Mouse (Mus musculus) MEL (cell line): ENCODE results near the gene Ppp1r11. TPM values are rescaled to one million over a fixed set of nuclear protein-coding genes. Genes with fewer than 3 reads are reported as not detected.

Source experiments
- DNase-seq: peaks from one replicate; pipeline ENCODE4 v3.0.0; 2011; ENCODE audit warnings: low read depth, low spot score
- H3K27ac ChIP-seq: 2 replicates; pipeline ENCODE4 v1.5.1; 2012; ENCODE audit warnings: low read depth, mild to moderate bottlenecking, control low read depth, low read length, moderate library complexity; ENCODE audit not compliant: control insufficient read depth
- H3K27me3 ChIP-seq, 2 experiments: fragments of 150-350 bp in 1 of 2; sonication (generic) in 1 of 2; 2 replicates each; pipeline ENCODE4 v1.6.1; 2012; ENCODE audit warnings: low read length in 2 of 2, mild to moderate bottlenecking in 2 of 2, improper control_type of control experiment in 1 of 2, moderate library complexity in 1 of 2; ENCODE audit not compliant: insufficient read depth in 2 of 2, control insufficient read depth in 1 of 2
- H3K36me3 ChIP-seq, 2 experiments: 2 replicates each; pipeline ENCODE4 v1.6.1; 2012 to 2014; ENCODE audit warnings: low read length in 2 of 2, improper control_type of control experiment in 1 of 2, inconsistent platforms in 1 of 2, mild to moderate bottlenecking in 1 of 2; ENCODE audit not compliant: insufficient read depth in 2 of 2, control insufficient read depth in 1 of 2
- H3K4me1 ChIP-seq, 2 experiments: fragments of 150-350 bp in 1 of 2; sonication (generic) in 1 of 2; 2 replicates each; pipeline ENCODE4 v1.6.1; 2012; ENCODE audit warnings: low read length in 2 of 2, improper control_type of control experiment in 1 of 2, mild to moderate bottlenecking in 1 of 2; ENCODE audit not compliant: insufficient read depth in 2 of 2, control insufficient read depth in 1 of 2
- H3K4me3 ChIP-seq, 2 experiments: fragments of 150-350 bp in 1 of 2; sonication (generic) in 1 of 2; 2 replicates each; pipeline ENCODE4 v1.5.1; 2012; ENCODE audit warnings: low read depth in 2 of 2, low read length in 2 of 2, mild to moderate bottlenecking in 2 of 2, moderate library complexity in 2 of 2, control low read depth in 1 of 2, improper control_type of control experiment in 1 of 2; ENCODE audit not compliant: control insufficient read depth in 1 of 2, insufficient read depth in 1 of 2
- H3K79me2 ChIP-seq: 2 replicates; pipeline ENCODE4 v1.6.1; 2012; ENCODE audit warnings: mild to moderate bottlenecking, low read length, moderate library complexity; ENCODE audit not compliant: control insufficient read depth, poor library complexity, insufficient read depth
- H3K9ac ChIP-seq: 2 replicates; pipeline ENCODE4 v1.6.1; 2012; ENCODE audit warnings: low read depth, mild to moderate bottlenecking, control low read depth, low read length, moderate library complexity; ENCODE audit not compliant: control insufficient read depth, poor library complexity, severe bottlenecking
- H3K9me3 ChIP-seq: fragments of 150-350 bp; sonication (generic); replicated peaks from 2 replicates; pipeline ENCODE4 v1.6.1; 2012; ENCODE audit warnings: mild to moderate bottlenecking, low read length, improper control_type of control experiment, moderate library complexity; ENCODE audit not compliant: insufficient read depth
- CHD1 ChIP-seq: IDR thresholded peaks from 2 replicates; pipeline ENCODE4 v1.6.1; 2012; ENCODE audit warnings: low read depth, mild to moderate bottlenecking, inconsistent platforms, low read length, improper control_type of control experiment
- CHD2 ChIP-seq: IDR thresholded peaks from 2 replicates; pipeline ENCODE4 v1.6.1; 2011; ENCODE audit warnings: low read length, improper control_type of control experiment
- CTCF ChIP-seq, 3 experiments: IDR thresholded peaks in 2 of 3; conservative IDR thresholded peaks in 1 of 3; 2 replicates each; pipeline ENCODE4 v1.5.1; 2011 to 2012; ENCODE audit warnings: low read length in 3 of 3, low read depth in 2 of 3, mild to moderate bottlenecking in 2 of 3, improper control_type of control experiment in 1 of 3, inconsistent platforms in 1 of 3, mixed read lengths in 1 of 3, moderate library complexity in 1 of 3; ENCODE audit not compliant: control insufficient read depth in 1 of 3, insufficient read depth in 1 of 3, poor library complexity in 1 of 3, severe bottlenecking in 1 of 3
- E2F4 ChIP-seq: IDR thresholded peaks from 2 replicates; pipeline ENCODE4 v1.6.1; 2011; ENCODE audit warnings: low read depth, low read length, improper control_type of control experiment, borderline replicate concordance
- ELF1 ChIP-seq: IDR thresholded peaks from 2 replicates; pipeline ENCODE4 v1.6.1; 2014; ENCODE audit warnings: low read depth, mild to moderate bottlenecking, inconsistent platforms, low read length, improper control_type of control experiment, moderate library complexity
- EP300 ChIP-seq, 2 experiments: IDR thresholded peaks; 2 replicates each; pipeline ENCODE4 v1.6.1; 2011; ENCODE audit warnings: improper control_type of control experiment in 2 of 2, low read length in 2 of 2, low read depth in 1 of 2, mild to moderate bottlenecking in 1 of 2
- ETS1 ChIP-seq: IDR thresholded peaks from 2 replicates; pipeline ENCODE4 v1.6.1; 2012; ENCODE audit warnings: low read depth, mild to moderate bottlenecking, inconsistent platforms, low read length, improper control_type of control experiment, moderate library complexity
- GATA1 ChIP-seq: IDR thresholded peaks from 2 replicates; pipeline ENCODE4 v1.6.1; 2011; ENCODE audit warnings: low read depth, low read length, improper control_type of control experiment
- HCFC1 ChIP-seq: IDR thresholded peaks from 2 replicates; pipeline ENCODE4 v1.6.1; 2012; ENCODE audit warnings: low read depth, mild to moderate bottlenecking, inconsistent platforms, low read length, improper control_type of control experiment, moderate library complexity
- JUND ChIP-seq: IDR thresholded peaks from 2 replicates; pipeline ENCODE4 v1.6.1; 2011; ENCODE audit warnings: low read depth, mild to moderate bottlenecking, improper control_type of control experiment, low read length
- KAT2A ChIP-seq: conservative IDR thresholded peaks from 2 replicates; pipeline ENCODE4 v1.6.1; 2012; ENCODE audit warnings: low read depth, low read length, improper control_type of control experiment, inconsistent platforms
- MAFK ChIP-seq: IDR thresholded peaks from 2 replicates; pipeline ENCODE4 v1.6.1; 2011; ENCODE audit warnings: low read depth, mild to moderate bottlenecking, low read length, improper control_type of control experiment, borderline replicate concordance
- MAX ChIP-seq: IDR thresholded peaks from 2 replicates; pipeline ENCODE4 v1.6.1; 2011; ENCODE audit warnings: low read length, improper control_type of control experiment
- MAZ ChIP-seq: IDR thresholded peaks from 2 replicates; pipeline ENCODE4 v1.6.1; 2012; ENCODE audit warnings: low read depth, mild to moderate bottlenecking, inconsistent platforms, low read length, improper control_type of control experiment
- MEF2A ChIP-seq: IDR thresholded peaks from 2 replicates; pipeline ENCODE4 v1.6.1; 2014; ENCODE audit warnings: low read depth, mild to moderate bottlenecking, inconsistent platforms, low read length, improper control_type of control experiment; ENCODE audit not compliant: poor library complexity, insufficient replicate concordance, severe bottlenecking; ENCODE audit errors: extremely low read depth
- MXI1 ChIP-seq: IDR thresholded peaks from 2 replicates; pipeline ENCODE4 v1.6.1; 2011; ENCODE audit warnings: mild to moderate bottlenecking, low read depth, low read length, improper control_type of control experiment
- MYB ChIP-seq: IDR thresholded peaks from 2 replicates; pipeline ENCODE4 v1.6.1; 2011; ENCODE audit warnings: mild to moderate bottlenecking, low read depth, low read length, improper control_type of control experiment
- MYC ChIP-seq: IDR thresholded peaks from 2 replicates; pipeline ENCODE4 v1.6.1; 2011; ENCODE audit warnings: low read depth, mild to moderate bottlenecking, low read length, improper control_type of control experiment, moderate library complexity
- NELFE ChIP-seq: IDR thresholded peaks from 2 replicates; pipeline ENCODE4 v1.6.1; 2011; ENCODE audit warnings: low read depth, low read length, improper control_type of control experiment
- NRF1 ChIP-seq: IDR thresholded peaks from 2 replicates; pipeline ENCODE4 v1.6.1; 2014; ENCODE audit warnings: low read depth, mild to moderate bottlenecking, inconsistent platforms, low read length, improper control_type of control experiment, moderate library complexity; ENCODE audit not compliant: poor library complexity, insufficient read depth, severe bottlenecking
- POLR2A ChIP-seq, 2 experiments: IDR thresholded peaks; 2 replicates each; pipeline ENCODE4 v1.6.1; 2011 to 2012; ENCODE audit warnings: low read length in 2 of 2, mild to moderate bottlenecking in 2 of 2, control low read depth in 1 of 2, improper control_type of control experiment in 1 of 2, low read depth in 1 of 2, moderate library complexity in 1 of 2; ENCODE audit not compliant: control insufficient read depth in 1 of 2, insufficient read depth in 1 of 2, poor library complexity in 1 of 2
- POLR2AphosphoS2 ChIP-seq: IDR thresholded peaks from 2 replicates; pipeline ENCODE4 v1.6.1; 2011; ENCODE audit warnings: low read length, improper control_type of control experiment
- RAD21 ChIP-seq: IDR thresholded peaks from 2 replicates; pipeline ENCODE4 v1.6.1; 2011; ENCODE audit warnings: mild to moderate bottlenecking, low read depth, low read length, improper control_type of control experiment
- RCOR1 ChIP-seq: IDR thresholded peaks from 2 replicates; pipeline ENCODE4 v1.6.1; 2012; ENCODE audit warnings: low read depth, mild to moderate bottlenecking, inconsistent platforms, low read length, improper control_type of control experiment
- SIN3A ChIP-seq: IDR thresholded peaks from 2 replicates; pipeline ENCODE4 v1.6.1; 2012; ENCODE audit warnings: low read length, improper control_type of control experiment, inconsistent platforms
- SMC3 ChIP-seq: IDR thresholded peaks from 2 replicates; pipeline ENCODE4 v1.6.1; 2011; ENCODE audit warnings: low read depth, low read length, improper control_type of control experiment
- TAL1 ChIP-seq: IDR thresholded peaks from 2 replicates; pipeline ENCODE4 v1.6.1; 2012; ENCODE audit warnings: mild to moderate bottlenecking, inconsistent platforms, low read length, moderate library complexity, mixed read lengths
- TBP ChIP-seq: IDR thresholded peaks from 2 replicates; pipeline ENCODE4 v1.8.0; 2011; ENCODE audit warnings: low read depth, low read length, improper control_type of control experiment
- TCF12 ChIP-seq: IDR thresholded peaks from 2 replicates; pipeline ENCODE4 v1.6.1; 2014; ENCODE audit warnings: low read depth, mild to moderate bottlenecking, inconsistent platforms, low read length, improper control_type of control experiment, moderate library complexity
- USF1 ChIP-seq: IDR thresholded peaks from 2 replicates; pipeline ENCODE4 v1.6.1; 2014; ENCODE audit warnings: low read depth, mild to moderate bottlenecking, inconsistent platforms, low read length, improper control_type of control experiment, moderate library complexity
- USF2 ChIP-seq, 2 experiments: IDR thresholded peaks; 2 replicates each; pipeline ENCODE4 v1.6.1; 2011 to 2012; ENCODE audit warnings: improper control_type of control experiment in 2 of 2, low read length in 2 of 2, borderline replicate concordance in 1 of 2, inconsistent platforms in 1 of 2, low read depth in 1 of 2, mild to moderate bottlenecking in 1 of 2; ENCODE audit not compliant: insufficient read depth in 1 of 2
- ZC3H11A ChIP-seq: IDR thresholded peaks from 2 replicates; pipeline ENCODE4 v1.6.1; 2012; ENCODE audit warnings: low read depth, mild to moderate bottlenecking, inconsistent platforms, low read length, improper control_type of control experiment
- ZKSCAN1 ChIP-seq: IDR thresholded peaks from 2 replicates; pipeline ENCODE4 v1.6.1; 2012; ENCODE audit warnings: low read depth, mild to moderate bottlenecking, inconsistent platforms, low read length, improper control_type of control experiment, moderate library complexity
- ZMIZ1 ChIP-seq: IDR thresholded peaks from 2 replicates; pipeline ENCODE4 v1.6.1; 2012; ENCODE audit warnings: low read depth, mild to moderate bottlenecking, inconsistent platforms, low read length, improper control_type of control experiment, moderate library complexity
- ZNF384 ChIP-seq: IDR thresholded peaks from 2 replicates; pipeline ENCODE4 v1.6.1; 2012; ENCODE audit warnings: low read depth, mild to moderate bottlenecking, inconsistent platforms, low read length, improper control_type of control experiment
- polyA plus RNA-seq, 2 experiments: library from polyadenylated mRNA; stranded (reverse) in 1 of 2; unstranded in 1 of 2; fragments of >175 nt in 1 of 2; fragments of >200 nt in 1 of 2; gene quantifications; 2 replicates each; pipeline versions ENCODE4 v1.2.1 to v1.2.4; 2012; ENCODE audit warnings: low replicate concordance in 2 of 2, low read depth in 1 of 2; ENCODE audit not compliant: insufficient read length in 2 of 2, insufficient read depth in 1 of 2, missing spikeins in 1 of 2
- total RNA-seq: library from RNA; depleted of rRNA; stranded (reverse); fragments of 300-350 nt; gene quantifications from 2 replicates; pipeline ENCODE4 v1.2.3, GENCODE M21; 2012; rRNA removed

The Ppp1r11 gene
- total RNA-seq (128 and 138 TPM in 2 replicates), polyA plus RNA-seq (100 to 1,000 TPM in 1 of 2 experiments, not detected in 1; 146 TPM)

GRCm38 (mm10) chr17:36950981-36951947 is at the start of gene Ppp1r11:
Gene Ppp1r11 (minus strand): TSS chr17:36951741.
- DNase-seq: peak; percentile 99
- Histone ChIP-seq H3K79me2 (peaks cover 15% of the 10 kb centered on the region), H3K4me1 (no peaks in the 10 kb centered on the region), H3K36me3 (peaks cover 0 to 9% of the 10 kb centered on the region in 2 experiments; a peak in 2 of 4 replicates), H3K9me3 (no peaks in the 10 kb centered on the region), H3K27me3 (no peaks in the 10 kb centered on the region), H3K4me3 (peak within 1 kb of the TSS; percentile 77 to 87), H3K9ac (peak within 1 kb of the TSS; percentile 76), H3K27ac (peak within 1 kb of the TSS; percentile 40)
- no peak for TF ChIP-seq USF2 (IDR thresholded peaks at IDR 0.05; ENCODE audit: borderline replicate concordance in 1 of 2, insufficient read depth in 1 of 2, low read depth in 1 of 2, low read length in 2 of 2)
- TF ChIP-seq JUND: no peak
- no peak; the same call in 1 of the 2 replicates for TF ChIP-seq MXI1
- peak; percentile 60; the same call in 1 of the 2 replicates for TF ChIP-seq KAT2A
- no peak for TF ChIP-seq RAD21
- TF ChIP-seq ETS1: peak; percentile 77
- TF ChIP-seq MAZ: peak; percentile 72; the same call in 1 of the 2 replicates
- TF ChIP-seq ELF1: peak; percentile 96
- TF ChIP-seq SMC3: no peak
- TF ChIP-seq POLR2A (IDR thresholded peaks at IDR 0.05; ENCODE audit: control insufficient read depth in 1 of 2, insufficient read depth in 1 of 2, low read depth in 1 of 2, low read length in 2 of 2, poor library complexity in 1 of 2): peak; percentile 50 to 87; a peak in 3 of 4 replicates
- TF ChIP-seq MAFK: no peak
- TF ChIP-seq NRF1: peak; percentile 81
- TF ChIP-seq EP300 (IDR thresholded peaks at IDR 0.05; ENCODE audit: low read depth in 1 of 2, low read length in 2 of 2): peak in 1 of 2 experiments; percentile 42; a peak in 1 of 4 replicates
- no peak for TF ChIP-seq USF1
- TF ChIP-seq CTCF (IDR thresholded peaks at IDR 0.05 in 2 of 3, conservative IDR thresholded peaks at IDR 0.05 in 1 of 3; ENCODE audit: control insufficient read depth in 1 of 3, insufficient read depth in 1 of 3, low read depth in 2 of 3, low read length in 3 of 3, poor library complexity in 1 of 3, severe bottlenecking in 1 of 3): no peak
- no peak for TF ChIP-seq E2F4
- peak; percentile 60; the same call in 1 of the 2 replicates for TF ChIP-seq MYB
- TF ChIP-seq RCOR1: peak; percentile 19
- TF ChIP-seq TAL1: no peak
- peak; percentile 47 for TF ChIP-seq TCF12
- peak; percentile 95 for TF ChIP-seq HCFC1
- peak; percentile 87 for TF ChIP-seq SIN3A
- no peak for TF ChIP-seq ZNF384
- no peak for TF ChIP-seq MEF2A
- no peak for TF ChIP-seq ZMIZ1
- TF ChIP-seq GATA1: no peak
- peak; percentile 78; the same call in 1 of the 2 replicates for TF ChIP-seq TBP
- TF ChIP-seq CHD2: no peak
- TF ChIP-seq ZKSCAN1: no peak
- peak; percentile 78 for TF ChIP-seq MAX
- peak; percentile 31; the same call in 1 of the 2 replicates for TF ChIP-seq MYC
- TF ChIP-seq CHD1: no peak
- TF ChIP-seq ZC3H11A: no peak
- TF ChIP-seq POLR2AphosphoS2: peak; percentile 78; the same call in 1 of the 2 replicates
- peak; percentile 73 for TF ChIP-seq NELFE
